In genomic region chr13:55479008-55479407, GRCm38 (mm10) we compare ENCODE assay signal across 10 mouse cellular contexts. TPM values are rescaled to one million over a fixed set of nuclear protein-coding genes. Genes with fewer than 3 reads are reported as not detected.
DNase-seq lines count a peak whose midpoint lies in the region; ATAC-seq and TF ChIP-seq lines count a peak whose summit lies in the region.
"Had no signal": no experiment of that assay in that cellular context is flagged by ENCODE, and none has a peak within 500 bp of the region (broad histone marks: within the 10 kb centered on the region; RNA-seq: fewer than 3 reads in every experiment).

No protein-coding gene starts in this region.

- TF ChIP-seq CTCF in lung, postnatal 0 days (IDR thresholded peaks at IDR 0.05), result no peak

- peaks cover 23% of the 10 kb centered on the region for H3K4me1 ChIP-seq in heart, embryonic 10.5 days
- H3K4me1 ChIP-seq in lung, postnatal 0 days (ENCODE audit: insufficient read depth, low read depth, low read length), result no peaks in the 10 kb centered on the region; the same call in 1 of the 2 replicates
- H3K4me1 ChIP-seq in heart, embryonic 13.5 days, result peaks cover 30% of the 10 kb centered on the region

- H3K4me3 ChIP-seq in heart, embryonic 10.5 days, result no peak overlapping the region
- no peak overlapping the region for H3K4me3 ChIP-seq in lung, postnatal 0 days (ENCODE audit: low read depth, low read length)
- H3K4me3 ChIP-seq in heart, embryonic 13.5 days, result no peak overlapping the region

- peaks cover 87% of the 10 kb centered on the region for H3K36me3 ChIP-seq in heart, embryonic 10.5 days
- no peaks in the 10 kb centered on the region for H3K36me3 ChIP-seq in lung, postnatal 0 days (ENCODE audit: insufficient read depth, low read length)
- peaks cover 74% of the 10 kb centered on the region for H3K36me3 ChIP-seq in heart, embryonic 13.5 days

- H3K27ac ChIP-seq in heart, embryonic 10.5 days, result no peak overlapping the region
- peak overlapping the region; percentile 16; the same call in 1 of the 2 replicates for H3K27ac ChIP-seq in lung, postnatal 0 days (ENCODE audit: low read length)
- peak overlapping the region; percentile 52; the same call in 1 of the 2 replicates for H3K27ac ChIP-seq in heart, embryonic 13.5 days (replicated peaks)

- no peak overlapping the region for H3K4me2 ChIP-seq in lung, postnatal 0 days (replicated peaks; ENCODE audit: low read depth, low read length)
- no peak overlapping the region for H3K4me2 ChIP-seq in heart, embryonic 13.5 days

- TF ChIP-seq EP300 in lung, postnatal 0 days (IDR thresholded peaks at IDR 0.05), result peak; percentile 71

- no peak overlapping the region for H3K9ac ChIP-seq in lung, postnatal 0 days (replicated peaks; ENCODE audit: low read depth)
- no peak overlapping the region for H3K9ac ChIP-seq in heart, embryonic 13.5 days

- WGBS in heart, embryonic 10.5 days, result 54% methylated on average over 7 of the region's 7 CpGs
- WGBS in lung, postnatal 0 days, result 64% methylated on average over 7 of the region's 7 CpGs
- 62% methylated on average over 7 of the region's 7 CpGs for WGBS in heart, embryonic 13.5 days

- H3K9me3 ChIP-seq in heart, embryonic 10.5 days, result no peaks in the 10 kb centered on the region
- no peaks in the 10 kb centered on the region for H3K9me3 ChIP-seq in lung, postnatal 0 days (ENCODE audit: low read length)
- no peaks in the 10 kb centered on the region for H3K9me3 ChIP-seq in heart, embryonic 13.5 days

- peak; percentile 51 to 63 for DNase-seq in heart, adult 18-20 months
- no peak for DNase-seq in heart, embryonic 10.5 days (ENCODE audit: low spot score)
- peak; percentile 45 for DNase-seq in lung, postnatal 0 days (ENCODE audit: low spot score)
- no peak for DNase-seq in lung, postnatal 14 days
- peak; percentile 47 to 51 for DNase-seq in monocyte, adult 2 months (ENCODE audit: low read depth in 1 of 2, low spot score in 2 of 2)
- DNase-seq in cerebellum, postnatal 4 days (ENCODE audit: low spot score in 2 of 2), result no peak
- DNase-seq in thymus, adult 18-20 months, result no peak
- DNase-seq: cerebellum, postnatal 36 days; lung, adult 2 months had no signal

- peaks cover 62% of the 10 kb centered on the region for H3K27me3 ChIP-seq in heart, embryonic 10.5 days (ENCODE audit: insufficient read depth, poor library complexity, severe bottlenecking)
- H3K27me3 ChIP-seq in lung, postnatal 0 days (replicated peaks; ENCODE audit: insufficient read depth, low read length), result no peaks in the 10 kb centered on the region
- peaks cover 88% of the 10 kb centered on the region for H3K27me3 ChIP-seq in heart, embryonic 13.5 days (replicated peaks)

- peak; percentile 52 for ATAC-seq in lung, postnatal 0 days
- no peak for ATAC-seq in heart, embryonic 13.5 days (ENCODE audit: extremely low read depth, insufficient number of reproducible peaks, low FRiP score, low TSS enrichment)

RNA-seq across cellular contexts. Expression of gene Dbn1, which starts 8.9 kb away (rescaled TPM):
- total RNA-seq in heart, adult 18-20 months (2021), result 1 to 10 TPM; 5.7 to 6.4 TPM
- polyA plus RNA-seq in heart, embryonic 10.5 days (2016; fragmentation: Nextera tagmentation; extraction: Ambion mirVana), result 101 and 166 TPM in 2 replicates
- polyA plus RNA-seq in lung, postnatal 0 days (2015; fragmentation: Nextera tagmentation; extraction: Ambion mirVana), result 43.0 and 50.6 TPM in 2 replicates
- polyA plus RNA-seq in heart, embryonic 13.5 days (2015; fragmentation: Nextera tagmentation; extraction: Ambion mirVana), result 83.8 and 84.9 TPM in 2 replicates

RNA-seq across cellular contexts. Expression of gene Prr7, which starts 14.9 kb away (rescaled TPM):
- under 1 TPM; 0.45 to 0.82 TPM for total RNA-seq in heart, adult 18-20 months (2021)
- 0.17 and 0.21 TPM in 2 replicates for polyA plus RNA-seq in heart, embryonic 10.5 days (2016; fragmentation: Nextera tagmentation; extraction: Ambion mirVana)
- 0.17 and 0.45 TPM in 2 replicates for polyA plus RNA-seq in lung, postnatal 0 days (2015; fragmentation: Nextera tagmentation; extraction: Ambion mirVana)
- not detected in 2 replicates for polyA plus RNA-seq in heart, embryonic 13.5 days (2015; fragmentation: Nextera tagmentation; extraction: Ambion mirVana)

RNA-seq across cellular contexts. Expression of gene Grk6, which starts 34.1 kb away (rescaled TPM):
- 10 to 100 TPM; 13.9 to 17.1 TPM for total RNA-seq in heart, adult 18-20 months (2021)
- polyA plus RNA-seq in heart, embryonic 10.5 days (2016; fragmentation: Nextera tagmentation; extraction: Ambion mirVana), result 29.5 and 44.2 TPM in 2 replicates
- 20.4 and 20.5 TPM in 2 replicates for polyA plus RNA-seq in lung, postnatal 0 days (2015; fragmentation: Nextera tagmentation; extraction: Ambion mirVana)
- polyA plus RNA-seq in heart, embryonic 13.5 days (2015; fragmentation: Nextera tagmentation; extraction: Ambion mirVana), result 16.7 and 17.7 TPM in 2 replicates

RNA-seq across cellular contexts. Expression of gene Pdlim7, which starts 34.5 kb away (rescaled TPM):
- total RNA-seq in heart, adult 18-20 months (2021), result 10 to 100 TPM; 42.2 to 46.6 TPM
- 397 and 462 TPM in 2 replicates for polyA plus RNA-seq in heart, embryonic 10.5 days (2016; fragmentation: Nextera tagmentation; extraction: Ambion mirVana)
- polyA plus RNA-seq in lung, postnatal 0 days (2015; fragmentation: Nextera tagmentation; extraction: Ambion mirVana), result 109 and 111 TPM in 2 replicates
- polyA plus RNA-seq in heart, embryonic 13.5 days (2015; fragmentation: Nextera tagmentation; extraction: Ambion mirVana), result 402 and 437 TPM in 2 replicates

RNA-seq across cellular contexts. Expression of gene Dok3, which starts 50.1 kb away (rescaled TPM):
- 1 to 10 TPM; 1.6 to 3.3 TPM for total RNA-seq in heart, adult 18-20 months (2021)
- polyA plus RNA-seq in heart, embryonic 10.5 days (2016; fragmentation: Nextera tagmentation; extraction: Ambion mirVana), result 0.57 and 2.4 TPM in 2 replicates
- 8.1 and 9.1 TPM in 2 replicates for polyA plus RNA-seq in lung, postnatal 0 days (2015; fragmentation: Nextera tagmentation; extraction: Ambion mirVana)
- 1.1 and 1.2 TPM in 2 replicates for polyA plus RNA-seq in heart, embryonic 13.5 days (2015; fragmentation: Nextera tagmentation; extraction: Ambion mirVana)

Comparison
In these comparisons a context has a peak if more than half of its experiments do, and no peak if none do; other contexts are left out.
1. DNase-seq: peak in heart, adult 18-20 months (2 of 2), lung, postnatal 0 days (single experiment) and monocyte, adult 2 months (2 of 2); none in heart, embryonic 10.5 days (single experiment), lung, postnatal 14 days (single experiment), cerebellum, postnatal 4 days (0 of 2) and thymus, adult 18-20 months (0 of 2).